Mouse (Mus musculus) T-cell, adult 2 months (primary cell): ENCODE data around the gene Asb16.
"Not testable (repeated sequence)": the region's sequence is repeated elsewhere in the genome, so short reads cannot be mapped to it uniquely, and the experiment has no call there.

Experiments
- DNase-seq: peaks from one replicate; pipeline ENCODE4 v3.0.0; 2022; ENCODE audit warnings: low spot score

Asb16 gene

DNA sequence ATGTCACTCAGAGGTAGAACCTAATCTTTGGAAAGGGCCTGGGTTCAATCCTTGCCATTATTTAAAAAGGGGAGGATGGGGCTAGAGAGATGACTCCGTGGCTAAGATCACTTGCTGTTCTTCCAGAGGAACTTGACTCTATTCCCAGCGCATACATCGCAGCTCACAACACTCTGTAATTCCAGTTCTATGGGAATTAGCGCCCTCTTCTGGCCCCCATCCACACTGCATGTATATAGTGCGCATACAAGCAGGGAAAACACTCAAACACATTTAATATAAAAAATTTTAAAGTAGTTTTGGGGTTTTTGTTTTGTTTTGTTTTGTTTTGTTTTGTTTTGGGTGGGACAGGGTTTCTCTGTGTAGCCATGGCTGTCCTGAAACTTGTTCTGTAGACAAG lies 26.7 kb upstream of the Asb16 start:
- no peak for DNase-seq

DNA sequence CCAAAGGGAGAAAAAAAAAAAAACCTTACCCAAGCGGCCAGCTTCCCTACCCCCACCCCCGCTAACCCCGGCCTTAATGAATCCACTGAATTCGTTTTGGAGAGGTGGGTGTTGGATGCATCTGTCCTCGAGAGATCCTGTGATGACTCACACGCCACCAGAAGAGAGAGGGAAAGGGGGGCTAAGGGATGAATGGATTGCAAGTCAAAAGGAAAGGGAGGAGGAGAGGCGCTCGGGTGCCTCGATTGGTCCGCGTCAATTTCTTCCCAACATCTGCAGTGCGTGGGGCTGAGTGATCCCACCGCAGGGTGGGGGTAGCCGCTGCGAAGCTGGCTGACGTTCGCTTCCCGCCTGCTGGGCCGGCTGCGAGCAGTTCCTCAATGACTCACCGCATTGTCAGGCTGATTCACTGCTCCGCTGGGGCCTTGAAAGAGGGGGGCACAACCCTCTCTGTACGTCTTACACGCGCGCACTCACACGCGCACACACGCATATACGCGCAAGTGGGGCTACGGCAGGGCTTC lies 23.6 kb upstream of the Asb16 start:
- peak; percentile 44 for DNase-seq

DNA sequence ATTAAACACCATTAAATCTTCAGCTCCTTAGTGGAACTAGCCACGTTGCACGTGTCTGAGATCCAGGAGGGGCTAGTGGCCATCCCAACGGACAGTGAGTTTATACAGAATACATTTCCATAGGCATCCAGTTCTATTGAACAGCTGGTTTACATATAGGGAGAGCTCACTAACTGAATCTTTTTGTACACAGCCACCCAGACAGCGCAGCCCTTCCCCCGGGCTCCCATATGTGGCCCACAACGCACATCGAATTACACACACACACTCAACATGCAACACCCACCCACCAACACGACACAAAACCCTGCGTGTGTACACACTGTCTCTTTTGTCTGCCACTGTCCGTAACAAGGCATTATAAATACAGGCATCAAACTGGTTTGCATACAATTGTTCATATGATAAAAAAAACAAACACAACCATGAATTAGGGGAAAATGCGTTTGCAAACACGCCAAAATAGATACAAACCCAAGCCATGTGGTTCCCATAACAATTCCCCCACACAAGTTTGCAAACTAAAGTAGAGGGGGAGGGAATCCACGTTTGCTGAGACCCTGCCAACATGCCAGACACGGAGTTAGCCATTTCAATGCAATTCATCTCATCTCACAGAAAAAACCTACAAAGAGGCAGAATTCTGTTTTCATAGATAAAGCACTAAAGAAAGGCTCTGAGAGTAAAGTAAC lies 22.8 kb upstream of the Asb16 start:
- no peak for DNase-seq

DNA sequence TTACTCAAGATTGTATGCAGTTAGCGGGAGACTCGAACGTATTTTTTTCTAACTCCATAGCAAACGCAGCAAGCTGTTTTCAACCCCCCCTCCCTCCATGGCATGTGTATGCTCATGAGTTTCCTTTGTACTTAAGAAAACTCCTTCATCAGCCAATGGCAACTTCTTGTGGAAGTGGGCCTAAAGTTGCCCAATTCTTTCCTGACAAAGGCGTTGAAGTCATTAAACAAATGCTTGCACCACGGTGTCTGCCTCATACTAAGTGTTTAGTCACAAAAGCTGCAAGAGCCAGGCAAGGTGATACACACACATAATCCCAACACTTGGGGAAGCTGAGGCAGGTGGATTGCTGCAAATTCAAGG lies 22.3 kb upstream of the Asb16 start:
- DNase-seq, result no peak

DNA sequence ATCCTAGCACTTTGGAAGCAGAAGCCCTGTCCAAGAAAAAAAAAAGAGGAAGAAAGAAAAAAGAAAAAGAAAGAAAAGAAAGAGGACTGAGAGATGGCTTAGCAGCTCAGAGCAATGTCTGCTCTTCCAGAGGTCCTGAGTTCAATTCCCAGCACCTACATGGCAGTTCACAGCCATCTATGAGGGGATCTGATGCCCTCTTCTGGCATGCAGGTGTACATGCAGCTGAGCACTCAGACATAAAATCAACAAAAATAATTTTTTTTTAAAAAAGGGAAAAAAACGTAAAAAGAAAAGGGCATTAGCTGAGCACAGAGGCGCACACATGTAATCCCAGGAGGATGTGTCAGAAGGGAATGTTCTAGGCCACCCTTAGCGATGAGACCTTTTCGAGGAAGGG lies 21.7 kb upstream of the Asb16 start:
- no peak for DNase-seq

DNA sequence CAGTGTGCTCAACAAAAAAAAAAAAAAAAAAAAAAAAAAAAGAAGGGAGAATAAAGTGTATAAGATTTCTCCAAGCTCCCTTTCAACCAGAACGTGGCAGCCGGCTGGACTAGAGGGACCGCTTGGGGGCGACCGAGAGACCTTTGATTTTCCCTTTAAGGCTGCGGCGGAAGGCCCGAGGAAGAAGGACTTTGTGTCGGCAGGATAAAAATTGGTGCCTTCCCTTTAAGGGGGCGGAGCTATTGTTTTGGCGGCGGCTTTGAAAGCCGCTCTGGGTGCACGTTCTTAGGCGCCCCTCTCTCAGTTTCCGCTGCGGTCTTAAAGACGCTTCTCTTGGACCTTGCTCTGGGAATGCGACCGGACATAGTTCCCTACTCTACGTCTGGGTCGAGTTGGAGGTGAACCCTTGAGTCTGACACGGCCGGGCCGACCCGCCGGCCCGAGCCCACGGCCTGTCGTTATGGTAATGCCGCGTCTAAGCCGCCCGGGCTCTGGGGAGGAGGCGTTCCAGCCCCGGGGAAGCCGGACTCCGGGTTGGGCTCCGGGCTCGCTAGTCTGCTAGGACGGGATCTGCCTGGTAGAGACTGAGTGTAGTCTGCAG lies 19.8 kb upstream of the Asb16 start, which contains the start of gene BC030867:
BC030867 (plus strand) TSS at position 253 of the 601 bp plus-strand sequence.
- DNase-seq, result peak; percentile 90

DNA sequence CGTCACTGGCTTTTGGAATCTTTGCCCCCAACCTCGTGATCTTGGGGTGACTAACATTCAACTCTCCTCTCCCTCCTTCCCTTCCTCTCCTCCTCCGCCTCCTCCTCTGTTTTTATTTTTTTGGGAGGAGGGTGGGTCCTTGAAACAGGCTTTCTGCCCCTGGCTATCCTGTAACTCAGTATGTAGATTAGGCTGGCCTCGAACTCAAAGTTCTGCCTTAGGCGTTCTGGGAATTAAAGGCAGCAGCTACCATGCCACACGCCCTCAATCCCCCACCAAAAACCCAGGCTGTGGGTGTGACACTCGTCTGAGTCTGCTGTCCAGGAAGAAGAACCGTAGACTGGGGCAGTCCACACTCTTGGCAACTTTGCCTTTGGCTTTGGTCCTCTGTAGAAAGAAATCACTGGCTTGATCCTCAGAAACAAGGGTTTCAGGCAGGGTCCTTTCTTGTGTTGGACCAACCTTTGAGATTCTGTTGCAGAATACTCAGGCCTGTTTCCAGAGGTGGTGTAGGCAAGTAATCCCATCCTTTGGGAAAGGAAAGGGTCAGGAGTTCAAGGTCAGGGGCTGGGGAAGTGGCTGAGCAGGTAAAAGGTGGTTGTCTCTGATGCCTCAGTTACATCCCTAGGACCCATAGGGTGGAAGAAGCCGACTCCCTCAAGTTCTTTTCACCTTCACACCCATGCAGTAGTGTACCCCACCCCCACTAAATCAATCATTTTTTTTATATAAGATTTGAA lies 19.0 kb upstream of the Asb16 start:
- DNase-seq, result no peak

DNA sequence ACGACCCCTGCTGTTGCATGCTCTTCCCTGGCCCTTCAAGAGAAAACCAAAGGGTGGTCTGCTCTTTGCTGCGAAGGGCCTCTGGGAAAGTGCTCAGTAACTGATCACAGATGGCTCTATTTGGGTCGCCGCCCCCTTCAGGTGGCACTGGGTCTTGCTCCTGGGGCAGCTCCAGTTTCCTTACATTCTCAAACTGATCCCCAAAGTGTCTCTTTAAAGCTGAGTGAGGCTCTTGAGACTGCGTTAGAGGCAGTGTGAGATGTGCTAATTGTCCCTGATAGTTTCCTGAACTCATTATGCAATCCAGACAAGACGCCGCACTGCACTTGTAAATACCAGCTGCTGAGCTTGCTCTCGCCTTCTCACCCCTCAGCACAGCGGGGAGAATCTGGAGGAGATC lies 11.0 kb upstream of the Asb16 start:
- no peak for DNase-seq

DNA sequence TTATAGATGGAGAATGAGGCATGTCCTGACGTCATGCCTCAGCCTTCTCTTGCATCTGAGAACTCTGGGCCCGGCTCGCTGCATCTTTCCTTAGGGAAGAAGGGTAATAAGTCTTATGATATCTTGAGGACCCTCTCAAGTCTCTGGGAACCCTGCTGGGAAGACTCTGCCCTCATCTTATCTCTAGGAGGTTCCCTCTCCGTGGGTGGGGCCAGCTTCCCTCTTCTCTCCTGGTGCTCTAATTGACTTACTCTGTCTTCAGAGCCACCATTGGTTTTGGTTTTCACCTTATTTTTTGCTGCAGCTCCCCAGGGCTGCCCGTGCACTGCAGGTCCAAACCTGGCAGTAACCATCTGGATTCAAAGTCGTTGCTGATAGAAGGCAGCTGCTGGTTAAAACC lies 10.4 kb upstream of the Asb16 start:
- DNase-seq, result no peak

DNA sequence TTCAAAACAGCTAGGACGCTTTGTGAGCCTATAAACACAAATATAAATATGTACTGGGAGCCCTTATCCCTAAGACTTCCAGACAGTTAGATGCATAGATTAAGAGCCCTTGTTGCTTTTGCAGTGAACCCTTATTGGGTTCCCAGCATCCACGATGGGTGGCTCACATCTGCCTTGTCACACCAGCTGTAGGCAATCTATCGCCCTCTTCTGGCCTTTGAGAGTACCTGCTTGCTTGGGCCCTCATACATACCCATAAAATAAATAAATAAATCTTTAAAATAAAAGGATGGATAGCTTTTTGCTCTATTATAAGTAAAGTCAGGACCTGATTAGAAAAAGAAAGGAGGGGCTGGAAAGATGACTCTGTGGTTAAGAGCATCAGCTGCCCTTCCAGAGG lies 10.0 kb upstream of the Asb16 start:
- no peak for DNase-seq

DNA sequence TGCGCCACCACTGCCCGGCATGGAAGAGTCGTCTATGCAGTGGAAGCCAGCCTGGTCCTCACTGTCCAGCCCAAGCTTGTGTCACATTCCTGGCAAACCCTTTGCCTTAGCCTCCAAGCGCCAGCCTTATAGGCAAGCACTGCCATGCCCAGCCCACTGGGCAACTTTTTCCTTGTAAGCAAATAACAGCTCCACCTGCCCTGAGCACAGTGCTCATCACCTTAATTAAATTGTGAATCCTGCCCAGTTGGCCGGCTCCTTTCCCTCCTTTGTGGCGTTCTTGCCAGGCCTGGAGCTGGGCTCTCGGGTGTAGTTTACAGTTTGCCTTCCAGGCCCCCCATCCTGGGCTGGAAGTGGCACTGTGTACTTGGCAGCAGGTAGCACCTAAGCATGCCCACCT lies 5.3 kb upstream of the Asb16 start:
- no peak for DNase-seq

DNA sequence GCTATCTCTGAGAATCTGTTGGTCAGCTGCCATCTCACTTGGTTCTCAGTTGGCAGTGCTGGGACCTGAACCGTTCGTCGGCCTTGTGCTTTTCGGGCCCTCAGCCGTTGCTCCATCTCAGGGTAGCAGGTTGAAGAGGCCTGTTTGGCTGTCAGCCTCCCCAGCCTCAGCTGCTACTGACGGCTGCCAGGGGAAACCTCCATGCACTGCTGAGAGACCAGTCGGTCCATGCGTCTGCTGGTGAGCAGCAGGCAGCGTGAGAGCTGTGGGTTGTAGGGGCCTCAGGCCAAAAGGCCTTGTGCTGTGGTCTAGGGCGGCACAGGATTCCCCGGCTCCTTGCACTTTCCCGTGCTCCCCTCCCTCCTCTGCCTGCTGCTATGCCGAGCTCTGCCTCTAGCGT lies 2.7 kb upstream of the Asb16 start:
- no peak for DNase-seq

DNA sequence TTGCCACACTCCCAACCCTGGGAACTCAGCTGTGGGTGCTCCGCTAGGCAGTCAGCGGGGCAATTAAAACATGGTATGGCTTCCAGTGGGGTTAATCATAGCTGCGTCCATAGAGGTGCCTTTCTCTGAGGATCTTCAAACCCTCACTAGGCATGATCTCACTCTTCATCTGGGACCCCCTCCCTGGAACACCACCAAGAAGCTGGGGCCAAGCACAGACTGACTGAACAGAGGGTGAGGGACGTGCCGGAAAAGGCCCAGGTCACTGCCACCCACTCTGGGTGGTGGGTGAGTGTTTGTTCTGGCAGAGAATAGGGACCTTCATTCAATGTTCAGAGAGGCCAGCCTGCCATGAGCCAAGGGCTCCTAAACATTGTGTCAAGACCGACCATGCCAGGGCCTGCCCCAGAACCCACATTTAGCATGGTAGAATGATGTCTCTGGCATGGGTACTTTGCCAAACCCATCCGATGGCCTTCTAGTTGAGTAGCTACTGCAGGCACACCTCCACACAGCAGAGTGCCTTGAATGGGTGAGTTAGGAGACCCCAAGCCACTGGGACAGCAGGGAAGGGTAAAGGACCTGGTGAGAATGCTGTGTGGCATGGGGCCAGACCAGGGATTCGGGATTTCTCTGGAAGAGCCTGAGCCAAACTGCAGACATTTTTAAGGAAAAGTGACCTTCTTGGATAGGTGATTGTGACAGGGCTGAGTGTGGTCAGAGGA lies 1.8 kb upstream of the Asb16 start:
- no peak for DNase-seq

DNA sequence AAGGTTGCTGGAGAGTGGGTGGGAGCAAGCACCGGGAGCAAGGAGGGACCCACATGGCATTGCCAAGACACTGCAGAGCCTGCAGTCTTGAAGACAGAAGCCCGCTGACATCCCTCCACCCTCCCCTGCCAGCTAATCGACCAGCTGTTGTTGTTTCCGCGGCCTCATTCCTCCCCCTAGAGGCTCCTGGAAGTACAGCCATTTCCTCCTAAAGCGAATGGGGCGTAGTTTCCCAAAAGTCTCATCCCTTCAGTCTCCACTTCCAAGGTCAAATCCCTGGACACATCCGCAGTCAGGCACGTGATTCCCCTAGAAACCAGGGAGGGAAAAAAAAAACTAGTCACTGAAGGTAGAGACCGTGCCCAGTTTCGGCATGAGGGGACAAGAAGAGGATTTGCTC lies 1.1 kb upstream of the Asb16 start:
- DNase-seq, result peak; percentile 39

DNA sequence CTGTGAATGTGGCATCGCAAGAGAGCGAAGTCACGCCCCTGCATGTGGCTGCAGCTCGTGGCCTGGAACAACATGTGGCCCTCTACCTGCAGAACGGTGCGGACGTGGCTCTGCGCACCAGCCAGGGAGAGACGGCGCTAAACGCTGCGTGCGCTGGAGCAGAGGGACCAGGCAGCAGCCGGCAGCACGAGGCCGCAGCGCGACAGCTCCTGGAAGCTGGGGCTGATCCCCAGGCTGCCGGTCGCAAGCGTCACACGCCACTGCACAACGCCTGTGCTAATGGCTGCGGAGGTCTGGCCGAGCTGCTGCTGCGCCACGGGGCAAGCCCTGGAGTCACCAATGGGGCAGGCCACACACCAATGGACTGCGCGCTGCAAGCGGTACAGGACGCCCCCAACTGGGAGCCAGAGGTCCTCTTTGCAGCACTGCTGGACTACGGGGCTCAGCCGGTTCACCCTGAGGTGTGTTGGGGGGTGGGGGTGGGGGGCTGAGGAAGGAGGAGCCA lies 7.9 kb downstream of the Asb16 start:
- DNase-seq, result no peak

DNA sequence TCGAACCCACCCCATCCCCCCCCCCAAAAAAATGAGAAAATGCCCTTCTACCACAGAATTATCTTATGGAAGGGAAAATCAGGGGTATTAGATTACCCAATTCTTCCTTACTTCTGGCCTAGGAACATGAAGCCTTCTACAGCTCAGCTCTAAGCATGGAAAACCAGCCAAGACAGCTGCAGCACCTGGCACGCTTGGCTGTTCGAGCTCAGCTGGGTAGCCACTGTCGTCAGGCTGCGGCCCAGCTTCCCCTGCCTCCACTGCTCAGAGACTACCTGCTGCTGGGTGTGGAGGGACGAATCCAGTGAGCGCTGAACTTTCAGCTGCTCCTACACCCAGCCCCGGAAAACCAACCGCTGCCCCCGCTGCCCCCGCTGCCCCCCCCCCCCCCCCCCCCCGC lies 9.2 kb downstream of the Asb16 start:
- no peak for DNase-seq

DNA sequence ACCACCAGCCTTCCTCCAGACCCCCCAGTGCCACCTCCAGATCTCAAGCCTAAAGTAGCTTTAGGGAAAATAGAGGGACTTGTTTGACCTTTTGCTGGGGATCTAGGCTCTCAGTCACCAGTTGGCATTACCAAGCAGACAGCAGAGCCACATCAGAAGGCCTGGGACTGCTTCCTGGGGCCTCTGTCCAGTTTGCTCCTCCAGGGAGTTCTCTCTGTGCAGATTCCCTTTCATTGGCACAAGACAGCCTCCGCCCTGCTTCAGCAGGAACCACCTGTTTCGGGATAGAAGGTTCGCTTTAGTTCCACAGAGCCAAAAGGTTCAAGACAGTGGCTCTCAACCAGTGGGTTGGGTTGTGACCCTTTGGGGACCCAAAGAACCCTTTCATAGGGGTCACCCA lies 11.1 kb downstream of the Asb16 start:
- no peak for DNase-seq

DNA sequence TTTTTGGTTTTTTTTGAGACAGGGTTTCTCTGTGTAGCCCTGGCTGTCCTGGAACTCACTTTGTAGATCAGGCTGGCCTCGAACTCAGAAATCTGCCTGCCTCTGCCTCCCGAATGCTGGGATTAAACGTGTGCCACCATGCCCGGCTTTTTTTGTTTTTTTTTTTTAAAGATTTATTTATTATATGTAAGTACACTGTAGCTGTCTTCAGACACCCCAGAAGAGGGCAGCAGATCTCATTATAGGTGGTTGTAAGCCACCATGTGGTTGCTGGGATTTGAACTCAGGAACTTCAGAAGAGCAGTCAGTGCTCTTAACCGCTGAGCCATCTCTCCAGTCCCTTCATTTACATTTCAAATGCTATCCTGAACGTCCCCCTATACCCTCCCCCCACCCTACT lies 11.7 kb downstream of the Asb16 start:
- DNase-seq, result not testable (repeated sequence)

DNA sequence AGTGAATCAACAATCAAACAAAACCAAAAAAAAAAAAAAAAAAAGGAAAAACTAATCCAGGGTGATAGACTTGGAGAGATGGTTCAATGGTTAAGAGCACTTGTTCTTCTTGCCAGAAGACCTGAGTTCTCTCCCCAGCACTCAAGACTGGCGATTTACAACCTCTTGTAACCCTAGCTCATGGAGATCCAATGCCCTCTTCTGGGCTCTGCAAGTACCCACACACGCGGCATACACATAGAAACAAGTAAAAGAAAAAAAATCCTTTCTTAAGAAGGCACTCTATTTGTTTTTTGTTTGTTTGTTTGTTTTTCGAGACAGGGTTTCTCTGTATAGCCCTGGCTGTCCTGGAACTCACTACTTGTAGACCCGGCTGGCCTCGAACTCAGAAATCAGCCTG lies 15.4 kb downstream of the Asb16 start:
- DNase-seq, result no peak

DNA sequence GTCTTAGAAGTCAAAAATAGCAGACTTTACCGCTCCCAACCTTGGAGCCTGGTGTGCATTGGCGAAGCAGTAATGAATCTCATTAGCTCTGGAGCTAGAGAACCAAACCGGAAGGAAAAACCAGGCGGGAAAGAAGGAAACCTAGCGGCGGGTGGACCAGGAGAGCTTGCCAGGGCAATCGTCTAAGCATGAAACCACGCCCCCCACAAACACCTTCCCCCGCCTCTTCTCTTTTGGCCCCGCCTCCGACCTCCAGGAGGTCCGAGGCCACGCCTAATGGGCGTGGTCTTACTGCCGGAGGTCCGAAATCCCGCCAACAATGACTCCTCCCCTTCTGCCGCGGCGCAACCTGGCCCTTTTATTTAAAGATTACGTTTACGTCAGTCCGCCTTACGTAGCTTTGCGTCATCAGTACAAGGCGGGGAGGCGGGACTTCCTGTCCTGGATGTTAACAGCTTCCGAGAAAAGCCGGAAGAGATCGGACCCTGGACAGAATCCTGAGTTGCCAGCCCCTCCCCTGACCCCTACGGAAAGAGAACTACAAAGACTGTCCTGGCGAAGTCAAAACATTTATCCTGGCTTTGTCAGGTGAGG lies 16.1 kb downstream of the Asb16 start, which contains the start of gene Tmub2:
Tmub2 (plus strand) TSS at position 431 of the 594 bp plus-strand sequence.
- DNase-seq, result peak; percentile 96

DNA sequence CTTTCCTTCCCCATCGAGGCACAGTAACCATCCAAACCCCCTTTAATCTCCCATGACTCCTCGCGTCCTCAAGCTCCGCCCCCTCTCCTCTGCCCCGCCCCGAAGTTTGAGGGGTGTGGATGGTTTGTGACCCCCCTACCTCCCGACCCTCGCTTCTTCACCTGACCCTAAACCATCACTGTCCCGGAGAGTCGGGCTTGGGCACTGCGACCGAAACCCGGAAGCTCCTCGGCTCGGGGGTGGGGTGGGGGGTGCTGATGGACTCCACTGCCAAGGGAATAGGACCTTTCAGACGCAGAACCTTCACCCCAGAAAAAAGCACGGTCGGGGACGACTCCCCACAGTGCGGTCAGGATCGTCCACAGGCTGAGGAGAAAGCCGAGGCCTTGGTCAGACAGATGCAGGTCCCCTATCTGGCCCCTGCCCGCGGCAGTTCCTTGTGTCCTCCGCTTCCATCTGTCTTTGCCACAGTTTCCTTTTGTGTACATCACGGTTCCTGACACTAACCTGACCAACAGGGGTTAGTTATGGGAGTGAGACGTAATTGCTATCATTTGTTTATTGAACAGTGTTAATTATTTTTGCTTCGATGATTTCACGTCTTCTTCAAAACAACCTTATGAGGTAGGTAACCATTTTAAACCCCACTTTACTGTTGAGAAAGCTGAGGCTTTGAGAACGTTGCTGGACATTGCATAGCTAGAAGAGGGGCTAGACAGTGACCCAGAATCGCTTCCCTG lies 16.7 kb downstream of the Asb16 start:
- peak; percentile 17 for DNase-seq
